Mouse (Mus musculus): Measurements from ENCODE around the gene Srgap2.

DNA sequence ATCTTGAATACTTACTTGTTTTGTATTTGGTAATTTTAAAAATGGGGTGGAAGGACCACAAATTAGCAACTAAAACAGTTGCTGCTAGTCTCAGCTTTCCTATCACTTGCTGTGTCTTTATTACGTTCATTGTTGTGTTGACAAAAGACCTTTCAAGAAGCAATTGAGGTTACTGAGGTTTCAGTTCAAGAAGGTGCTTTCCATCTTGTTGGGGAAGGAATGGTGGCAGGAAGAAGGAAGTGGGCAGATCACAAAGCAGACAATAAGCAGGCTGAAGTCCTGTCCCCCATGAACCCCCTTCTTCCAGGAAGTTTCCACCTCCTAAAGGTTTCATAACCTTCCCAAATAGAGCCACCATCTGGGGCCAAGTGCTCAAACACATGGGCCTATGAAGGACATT, 161.3 kb downstream of the Srgap2 start:
- TF ChIP-seq CTCF (IDR thresholded peaks at IDR 0.05; ENCODE audit: low read depth, low read length) = no peak
- TF ChIP-seq POLR2A (IDR thresholded peaks at IDR 0.05; ENCODE audit: insufficient read depth, low read length) = no peak
- no peak for TF ChIP-seq EP300 (IDR thresholded peaks at IDR 0.05; ENCODE audit: insufficient read depth, low read depth, low read length)

All from ES-Bruce4 (cell line).